14 mouse cellular contexts compared by ENCODE assay signal in the genomic region with DNA sequence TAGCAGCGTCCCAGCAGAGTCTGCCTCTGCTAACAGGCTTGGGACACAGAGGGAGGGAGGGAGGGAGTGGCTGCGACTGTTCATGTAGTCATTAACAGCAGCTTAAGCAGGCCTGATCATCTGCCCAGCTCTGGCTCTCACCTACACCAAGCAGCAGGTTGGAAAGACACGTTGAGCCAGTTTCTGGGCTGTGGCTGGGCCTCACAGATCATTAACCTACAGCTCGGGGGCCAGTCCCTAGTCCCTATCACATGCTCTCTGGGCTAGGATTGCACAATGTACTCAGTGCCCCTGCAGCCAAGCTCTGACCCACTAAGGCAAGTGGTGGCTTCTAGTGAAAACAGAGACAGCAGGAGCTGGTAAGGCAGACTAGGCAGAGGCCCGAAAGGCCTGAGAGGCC. TPM values are rescaled to one million over a fixed set of nuclear protein-coding genes. Genes with fewer than 3 reads are reported as not detected.
A peak's percentile ranks its signal among the peaks of the same experiment; 100 is the strongest.
DNase-seq lines count a peak whose midpoint lies in the region; ATAC-seq and TF ChIP-seq lines count a peak whose summit lies in the region.
"Had no signal": no experiment of that assay in that cellular context is flagged by ENCODE, and none has a peak within 500 bp of the region (broad histone marks: within the 10 kb centered on the region; RNA-seq: fewer than 3 reads in every experiment).

No protein-coding gene starts in this region.

- peak overlapping the region; percentile 60; the same call in 1 of the 2 replicates for H3K27ac ChIP-seq in embryonic facial prominence, embryonic 15.5 days (replicated peaks)
- H3K27ac ChIP-seq in left cerebral cortex, adult 2 months, result no peak overlapping the region
- H3K27ac ChIP-seq: forebrain, embryonic 15.5 days; hindbrain, embryonic 12.5 days; limb, embryonic 12.5 days had no signal

- no peak overlapping the region for H3K4me2 ChIP-seq in embryonic facial prominence, embryonic 15.5 days (replicated peaks)
- H3K4me2 ChIP-seq: forebrain, embryonic 15.5 days; hindbrain, embryonic 12.5 days; limb, embryonic 12.5 days had no signal

- no peaks in the 10 kb centered on the region for H3K36me3 ChIP-seq in embryonic facial prominence, embryonic 15.5 days
- H3K36me3 ChIP-seq: forebrain, embryonic 15.5 days; hindbrain, embryonic 12.5 days; limb, embryonic 12.5 days had no signal

- no peaks in the 10 kb centered on the region for H3K27me3 ChIP-seq in embryonic facial prominence, embryonic 15.5 days
- H3K27me3 ChIP-seq: forebrain, embryonic 15.5 days; hindbrain, embryonic 12.5 days; limb, embryonic 12.5 days had no signal

- no peaks in the 10 kb centered on the region for H3K9me3 ChIP-seq in embryonic facial prominence, embryonic 15.5 days (replicated peaks)
- H3K9me3 ChIP-seq: forebrain, embryonic 15.5 days; hindbrain, embryonic 12.5 days; limb, embryonic 12.5 days had no signal

- H3K4me1 ChIP-seq in embryonic facial prominence, embryonic 15.5 days, result peaks cover 30% of the 10 kb centered on the region
- H3K4me1 ChIP-seq: forebrain, embryonic 15.5 days; hindbrain, embryonic 12.5 days had no signal

- 52% methylated on average over 5 of the region's 5 CpGs for WGBS in embryonic facial prominence, embryonic 15.5 days

- intact Hi-C loops in left cerebral cortex, adult 2 months (cut with DNase I), result no loop called here

- DNase-seq in heart, adult 11 months, result peak; percentile 94
- DNase-seq in heart, adult 9 months (ENCODE audit: low spot score in 2 of 2), result no peak
- DNase-seq in kidney, postnatal 14 days, result peak; percentile 91
- peak; percentile 62 for DNase-seq in lung, postnatal 36 days
- DNase-seq in left cerebral cortex, adult 2 months (ENCODE audit: extremely low spot score in 1 of 2, low spot score in 2 of 2), result no peak
- no peak for DNase-seq in natural killer cell, adult 2 months (ENCODE audit: low spot score in 2 of 2)
- DNase-seq in heart, adult 8-10 months (ENCODE audit: low spot score), result no peak
- DNase-seq: cerebellum, adult 9-10 months had no signal

- no peak for ATAC-seq in embryonic facial prominence, embryonic 15.5 days (ENCODE audit: insufficient number of reproducible peaks, low FRiP score, low TSS enrichment, low read depth)
- ATAC-seq: CD4-positive, CD25-positive, alpha-beta regulatory T cell, adult 4 months; forebrain, embryonic 15.5 days had no signal

- no peak overlapping the region for H3K4me3 ChIP-seq in embryonic facial prominence, embryonic 15.5 days (replicated peaks)
- no peak overlapping the region for H3K4me3 ChIP-seq in left cerebral cortex, adult 2 months
- H3K4me3 ChIP-seq: forebrain, embryonic 15.5 days; hindbrain, embryonic 12.5 days; limb, embryonic 12.5 days; myocyte had no signal

- TF ChIP-seq CTCF in left cerebral cortex, adult 2 months (IDR thresholded peaks at IDR 0.05), result no peak

- no peak overlapping the region for H3K9ac ChIP-seq in embryonic facial prominence, embryonic 15.5 days
- H3K9ac ChIP-seq: forebrain, embryonic 15.5 days; hindbrain, embryonic 12.5 days; limb, embryonic 12.5 days had no signal

RNA-seq across cellular contexts. Expression of gene Dgat2, which starts 14.6 kb away (rescaled TPM):
- 81.8 and 98.5 TPM in 2 replicates for polyA plus RNA-seq in embryonic facial prominence, embryonic 15.5 days (2015; fragmentation: Nextera tagmentation; extraction: Ambion mirVana)
- 10 to 100 TPM; 55.7 to 57.8 TPM for total RNA-seq in left cerebral cortex, adult 2 months (2021)
- total RNA-seq in heart, adult 8-10 months (2022), result 100 to 1,000 TPM; 341 to 454 (median 381) TPM

RNA-seq across cellular contexts. Expression of gene Uvrag, which starts 27.0 kb away (rescaled TPM):
- polyA plus RNA-seq in embryonic facial prominence, embryonic 15.5 days (2015; fragmentation: Nextera tagmentation; extraction: Ambion mirVana), result 17.3 and 18.9 TPM in 2 replicates
- total RNA-seq in left cerebral cortex, adult 2 months (2021), result 10 to 100 TPM; 47.6 to 68.3 TPM
- 10 to 100 TPM; 17.5 to 22.1 (median 20.3) TPM for total RNA-seq in heart, adult 8-10 months (2022)

Comparison
In these comparisons a context has a peak if more than half of its experiments do, and no peak if none do; other contexts are left out.
1. DNase-seq: peak in heart, adult 11 months (single experiment), kidney, postnatal 14 days (single experiment) and lung, postnatal 36 days (single experiment); none in heart, adult 9 months (0 of 2), left cerebral cortex, adult 2 months (0 of 2), natural killer cell, adult 2 months (0 of 2) and heart, adult 8-10 months (single experiment).
2. RNA of gene Dgat2, which starts 14.6 kb away (total RNA-seq): 341 to 454 TPM in heart, adult 8-10 months; 55.7 to 57.8 TPM in left cerebral cortex, adult 2 months; every median in the first group is over 4 times any median in the second.